Mouse (Mus musculus) lung, postnatal 0 days (tissue): ENCODE data around the gene Tbc1d15.

Source experiments
- CTCF ChIP-seq: IDR thresholded peaks from 2 replicates; pipeline ENCODE4 v1.5.1; 2016; ENCODE audit warnings: antibody characterized with exemption, mild to moderate bottlenecking
- EP300 ChIP-seq: IDR thresholded peaks from 2 replicates; pipeline ENCODE4 v1.6.1; 2016; ENCODE audit warnings: antibody characterized with exemption, mild to moderate bottlenecking, control low read depth

- TF ChIP-seq EP300 (no peak), CTCF (no peak)
Measured at GRCm38 (mm10) chr10:115173336-115173735, 77.9 kb downstream of the Tbc1d15 start.
